Mouse (Mus musculus): ENCODE measurements around the gene Pcdh15.

The Pcdh15 gene

GRCm38 (mm10) chr10:74626596-74626995 lies 1527.5 kb downstream of the Pcdh15 start:
- no peak for DNase-seq

- DNase-seq = no peak
These were observed 1532.2 kb downstream of the Pcdh15 start for GRCm38 (mm10) chr10:74631314-74631713.

DNA sequence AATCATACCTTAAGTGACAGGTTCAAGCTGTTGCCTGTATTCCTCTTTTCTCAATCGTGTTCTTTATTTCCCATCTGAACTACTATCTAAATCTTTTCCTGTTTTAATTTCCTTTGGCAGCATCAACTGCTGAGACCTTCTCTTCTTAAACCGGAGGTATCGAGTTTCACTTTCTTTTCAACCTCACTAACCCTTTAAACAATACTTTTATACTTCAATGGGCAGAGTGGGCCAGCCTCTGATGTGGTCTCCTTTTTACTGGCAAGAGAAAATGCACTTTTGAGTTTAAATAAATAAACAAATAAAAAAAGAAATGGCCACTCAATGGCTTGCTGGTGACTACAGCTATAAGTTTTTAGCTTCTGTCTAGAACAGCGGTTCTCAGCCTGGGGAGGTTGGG lies 1537.9 kb downstream of the Pcdh15 start:
- no peak for DNase-seq

GRCm38 (mm10) chr10:74642125-74642524 lies 1543.0 kb downstream of the Pcdh15 start:
- no peak for DNase-seq

DNA sequence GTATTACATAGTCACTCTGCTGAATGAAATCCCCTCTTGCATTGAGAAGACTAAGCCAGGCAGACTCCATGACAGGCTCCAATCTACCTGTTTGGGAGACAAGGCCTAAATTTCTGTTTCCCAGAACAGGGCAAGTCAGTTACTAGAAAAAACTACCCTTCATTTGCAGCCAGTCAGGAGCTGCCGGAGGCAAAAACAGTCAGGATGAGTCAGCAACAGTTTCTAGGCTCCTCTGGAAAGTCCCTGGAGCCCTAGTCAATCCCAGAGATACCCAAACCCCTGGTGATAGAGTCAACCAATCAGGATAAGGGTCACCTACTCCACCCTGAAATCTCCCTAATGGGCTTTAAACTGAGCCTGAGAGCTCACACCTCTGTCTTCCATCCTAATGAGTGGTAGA lies 1564.0 kb downstream of the Pcdh15 start:
- no peak for DNase-seq

GRCm38 (mm10) chr10:74680016-74680491 lies 1580.9 kb downstream of the Pcdh15 start:
- no peak for DNase-seq

- DNase-seq = no peak
These were observed 1581.4 kb downstream of the Pcdh15 start for GRCm38 (mm10) chr10:74680559-74680958.

All from right cerebral cortex, postnatal 25 days (tissue).